Mouse (Mus musculus): ENCODE data around the gene Rsl1d1. TPM values are rescaled to one million over a fixed set of nuclear protein-coding genes. Genes with fewer than 3 reads are reported as not detected.

The Rsl1d1 gene
- polyA plus RNA-seq, 2 experiments = 82.0 to 176 TPM

DNA sequence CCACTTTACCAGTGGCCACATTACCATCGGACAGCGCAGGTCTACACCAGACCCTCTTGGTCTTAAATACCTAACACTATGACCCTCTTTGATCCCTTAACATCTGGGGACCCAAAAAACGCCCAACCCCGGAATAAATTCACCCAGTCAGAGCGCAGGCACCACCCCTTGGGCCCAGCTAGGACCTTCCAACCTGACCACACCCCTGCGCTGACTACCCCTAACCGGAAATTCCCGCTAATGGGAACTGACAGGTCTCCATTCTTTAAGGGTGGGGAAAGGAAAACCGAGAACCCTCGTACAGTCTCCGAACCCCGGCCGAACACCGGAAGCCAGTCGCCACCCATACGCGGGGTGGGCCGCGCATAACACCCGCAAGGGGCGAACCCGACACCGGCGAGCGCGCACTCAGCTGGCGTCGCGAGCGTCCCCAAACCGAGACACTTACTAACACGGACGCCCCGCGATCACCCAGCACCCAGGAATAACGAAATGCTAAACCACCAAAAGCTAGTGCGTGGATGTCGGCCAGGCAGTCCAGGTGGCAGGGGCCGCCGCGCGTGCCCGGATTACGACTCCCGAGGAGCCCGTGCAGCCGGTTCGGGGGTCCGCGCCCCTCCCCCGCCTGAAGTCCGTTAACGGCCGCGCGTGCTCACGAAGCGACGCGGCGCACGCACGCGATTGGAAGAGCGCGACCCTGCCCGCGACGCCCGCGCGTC, 27.5 kb downstream of the Rsl1d1 start:
- H3K27me3 ChIP-seq (ENCODE audit: control insufficient read depth, insufficient read depth, low read length) = no peaks in the 10 kb centered on the region
- H3K27ac ChIP-seq (replicated peaks; ENCODE audit: low read depth, low read length) = peak overlapping the region; percentile 81
- peaks cover 9% of the 10 kb centered on the region; the same call in 1 of the 2 replicates for H3K4me1 ChIP-seq (ENCODE audit: control insufficient read depth, insufficient read depth, low read length)
- TF ChIP-seq POLR2A (IDR thresholded peaks at IDR 0.05; ENCODE audit: borderline replicate concordance, extremely low read depth, insufficient read depth, insufficient read length) = no peak
- H3K4me3 ChIP-seq (replicated peaks; ENCODE audit: low read length) = peak overlapping the region; percentile 94
- under 1% methylated on average over 47 of the region's 72 CpGs for WGBS
- peak overlapping the region; percentile 77 for H3K9ac ChIP-seq (ENCODE audit: low read depth, low read length, severe bottlenecking)
- no peaks in the 10 kb centered on the region for H3K36me3 ChIP-seq (ENCODE audit: control insufficient read depth, insufficient read depth, low read length)
- peak overlapping the region; percentile 88 for H3K4me2 ChIP-seq (replicated peaks; ENCODE audit: low read depth, low read length, severe bottlenecking)
- DNase-seq (ENCODE audit: low spot score) (peak; percentile 72), ATAC-seq (ENCODE audit: low FRiP score, low read depth) (peak; percentile 39)
- H3K9me3 ChIP-seq (ENCODE audit: control insufficient read depth, low read length) = no peaks in the 10 kb centered on the region

DNA sequence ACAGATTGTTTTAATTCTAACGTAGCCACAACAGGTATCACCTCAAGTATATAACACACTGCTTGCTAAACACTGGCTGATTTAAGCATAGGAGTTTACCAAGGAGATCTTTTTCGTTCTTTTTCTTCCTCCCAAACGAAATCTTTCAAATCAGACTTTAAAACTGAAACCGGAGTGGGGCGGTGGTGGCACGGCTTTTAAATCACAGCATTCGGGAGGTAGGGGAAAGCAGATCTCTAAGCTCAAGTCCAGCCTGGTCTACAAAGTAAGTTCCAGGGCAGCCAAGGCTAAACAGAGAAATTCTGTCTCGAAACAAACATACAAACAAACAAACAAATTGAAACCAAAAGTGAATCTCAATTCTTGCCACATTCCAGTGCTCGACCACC, 28.0 kb downstream of the Rsl1d1 start:
- no peaks in the 10 kb centered on the region for H3K27me3 ChIP-seq (ENCODE audit: control insufficient read depth, insufficient read depth, low read length)
- H3K4me3 ChIP-seq (replicated peaks; ENCODE audit: low read length) = peak overlapping the region; percentile 94
- H3K4me2 ChIP-seq (replicated peaks; ENCODE audit: low read depth, low read length, severe bottlenecking) = peak overlapping the region; percentile 88
- H3K36me3 ChIP-seq (ENCODE audit: control insufficient read depth, insufficient read depth, low read length) = no peaks in the 10 kb centered on the region
- TF ChIP-seq POLR2A (IDR thresholded peaks at IDR 0.05; ENCODE audit: borderline replicate concordance, extremely low read depth, insufficient read depth, insufficient read length) = no peak
- H3K4me1 ChIP-seq (ENCODE audit: control insufficient read depth, insufficient read depth, low read length) = peaks cover 9% of the 10 kb centered on the region; the same call in 1 of the 2 replicates
- H3K27ac ChIP-seq (replicated peaks; ENCODE audit: low read depth, low read length) = peak overlapping the region; percentile 81
- DNase-seq (ENCODE audit: low spot score) (no peak), ATAC-seq (ENCODE audit: low FRiP score, low read depth) (no peak)
- no peaks in the 10 kb centered on the region for H3K9me3 ChIP-seq (ENCODE audit: control insufficient read depth, low read length)
- whole genome bisulfite sequencing = 9% methylated on average over 9 of the region's 9 CpGs
- H3K9ac ChIP-seq (ENCODE audit: low read depth, low read length, severe bottlenecking) = peak overlapping the region; percentile 77

DNA sequence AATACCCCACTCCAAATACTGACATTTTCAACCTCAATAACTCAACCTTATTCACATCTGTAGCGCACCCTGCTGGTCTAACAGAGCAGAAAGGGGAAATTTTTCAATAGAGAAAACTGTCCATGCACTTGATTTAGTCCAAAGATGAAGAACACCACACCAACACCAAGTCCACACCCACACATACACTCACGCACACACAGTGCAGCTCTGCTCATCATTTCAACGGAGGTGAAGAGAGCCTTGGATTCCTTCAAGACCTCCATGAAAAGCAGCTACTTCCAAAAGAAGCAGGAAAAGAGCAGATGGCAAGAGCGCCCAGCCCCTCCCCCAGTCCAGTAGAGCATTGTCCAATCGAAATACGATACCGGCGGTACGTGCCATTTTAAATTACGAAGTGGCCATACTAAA, 28.5 kb downstream of the Rsl1d1 start:
- no peak overlapping the region for H3K27ac ChIP-seq (replicated peaks; ENCODE audit: low read depth, low read length)
- H3K36me3 ChIP-seq (ENCODE audit: control insufficient read depth, insufficient read depth, low read length) = no peaks in the 10 kb centered on the region
- H3K4me2 ChIP-seq (replicated peaks; ENCODE audit: low read depth, low read length, severe bottlenecking) = peak overlapping the region; percentile 88
- peak overlapping the region; percentile 77; the same call in 1 of the 2 replicates for H3K9ac ChIP-seq (ENCODE audit: low read depth, low read length, severe bottlenecking)
- WGBS = 9% methylated on average over 10 of the region's 10 CpGs
- ATAC-seq (ENCODE audit: low FRiP score, low read depth) (no peak), DNase-seq (ENCODE audit: low spot score) (peak; percentile 63)
- no peaks in the 10 kb centered on the region for H3K9me3 ChIP-seq (ENCODE audit: control insufficient read depth, low read length)
- H3K27me3 ChIP-seq (ENCODE audit: control insufficient read depth, insufficient read depth, low read length) = no peaks in the 10 kb centered on the region
- peaks cover 9% of the 10 kb centered on the region; the same call in 1 of the 2 replicates for H3K4me1 ChIP-seq (ENCODE audit: control insufficient read depth, insufficient read depth, low read length)
- no peak for TF ChIP-seq POLR2A (IDR thresholded peaks at IDR 0.05; ENCODE audit: borderline replicate concordance, extremely low read depth, insufficient read depth, insufficient read length)
- peak overlapping the region; percentile 94 for H3K4me3 ChIP-seq (replicated peaks; ENCODE audit: low read length)

DNA sequence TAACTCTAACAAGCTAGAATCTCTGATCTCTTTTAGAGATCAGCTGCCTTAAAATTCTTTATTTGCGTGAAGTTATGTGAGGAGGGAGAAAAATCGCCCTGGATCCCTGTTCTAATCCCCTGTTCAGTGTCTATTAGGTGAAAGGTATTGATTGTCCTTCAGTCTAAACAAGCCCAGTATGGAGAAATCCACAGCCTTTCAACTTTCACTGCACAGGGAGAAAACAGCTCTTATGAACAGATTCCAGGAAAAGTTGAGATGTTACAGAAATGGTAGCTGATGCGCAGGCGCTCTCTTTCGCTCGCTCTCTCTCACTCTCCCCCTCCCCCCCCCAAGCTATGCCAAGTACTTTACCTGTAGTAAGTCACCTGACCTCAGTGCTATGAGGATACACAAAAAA, 31.5 kb downstream of the Rsl1d1 start:
- H3K4me2 ChIP-seq (replicated peaks; ENCODE audit: low read depth, low read length, severe bottlenecking) = no peak overlapping the region
- 92% methylated on average over 6 of the region's 6 CpGs for WGBS
- no peak overlapping the region for H3K9ac ChIP-seq (ENCODE audit: low read depth, low read length, severe bottlenecking)
- DNase-seq (ENCODE audit: low spot score) = no peak
- ATAC-seq (ENCODE audit: low FRiP score, low read depth) = no peak
- no peak for TF ChIP-seq POLR2A (IDR thresholded peaks at IDR 0.05; ENCODE audit: borderline replicate concordance, extremely low read depth, insufficient read depth, insufficient read length)
- H3K4me1 ChIP-seq (ENCODE audit: control insufficient read depth, insufficient read depth, low read length) = 0 out of 2 replicates have a peak, but pooled peaks cover 9% of the 10 kb centered on the region
- no peaks in the 10 kb centered on the region for H3K27me3 ChIP-seq (ENCODE audit: control insufficient read depth, insufficient read depth, low read length)
- H3K27ac ChIP-seq (replicated peaks; ENCODE audit: low read depth, low read length) = no peak overlapping the region
- no peak overlapping the region for H3K4me3 ChIP-seq (replicated peaks; ENCODE audit: low read length)
- no peaks in the 10 kb centered on the region for H3K36me3 ChIP-seq (ENCODE audit: control insufficient read depth, insufficient read depth, low read length)
- no peaks in the 10 kb centered on the region for H3K9me3 ChIP-seq (ENCODE audit: control insufficient read depth, low read length)

DNA sequence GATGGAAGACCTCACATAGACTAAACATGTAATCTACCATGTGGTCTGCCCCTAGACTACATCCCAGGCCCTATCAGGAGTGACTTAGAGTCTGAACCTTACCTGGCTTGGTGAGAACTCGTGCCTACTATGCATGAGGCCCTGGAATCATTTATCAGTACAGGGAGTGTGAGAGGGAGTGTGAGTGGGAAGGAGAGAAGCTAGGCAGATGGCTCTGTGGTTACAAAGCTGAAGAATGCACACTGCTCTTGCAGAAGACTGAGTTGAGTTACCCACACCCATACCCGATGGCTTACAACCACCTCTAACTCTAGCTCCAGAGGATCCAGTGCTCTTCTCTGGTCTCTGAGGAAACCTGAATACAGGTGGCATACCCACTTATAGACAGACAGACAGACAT, 36.7 kb downstream of the Rsl1d1 start:
- ATAC-seq (ENCODE audit: low FRiP score, low read depth) (no peak), DNase-seq (ENCODE audit: low spot score) (no peak)
- TF ChIP-seq POLR2A (IDR thresholded peaks at IDR 0.05; ENCODE audit: borderline replicate concordance, extremely low read depth, insufficient read depth, insufficient read length) = no peak
- H3K4me1 ChIP-seq (ENCODE audit: control insufficient read depth, insufficient read depth, low read length) = 0 out of 2 replicates have a peak, but pooled peaks cover 7% of the 10 kb centered on the region
- H3K9me3 ChIP-seq (ENCODE audit: control insufficient read depth, low read length) = no peaks in the 10 kb centered on the region
- WGBS = 92% methylated on average over 2 of the region's 2 CpGs
- no peak overlapping the region for H3K4me2 ChIP-seq (replicated peaks; ENCODE audit: low read depth, low read length, severe bottlenecking)
- H3K27me3 ChIP-seq (ENCODE audit: control insufficient read depth, insufficient read depth, low read length) = no peaks in the 10 kb centered on the region
- no peak overlapping the region for H3K4me3 ChIP-seq (replicated peaks; ENCODE audit: low read length)
- H3K9ac ChIP-seq (ENCODE audit: low read depth, low read length, severe bottlenecking) = no peak overlapping the region
- peaks cover 14% of the 10 kb centered on the region for H3K36me3 ChIP-seq (ENCODE audit: control insufficient read depth, insufficient read depth, low read length)
- H3K27ac ChIP-seq (replicated peaks; ENCODE audit: low read depth, low read length) = no peak overlapping the region

All from limb, embryonic 14.5 days (tissue).